Mouse (Mus musculus) heart, adult 2 months (tissue): Measurements from ENCODE around the gene Cited2.

Experiments used
- CTCF ChIP-seq: fragments of 200-600 bp; IDR thresholded peaks from 2 replicates; pipeline ENCODE4 v1.8.1; 2022; ENCODE audit warnings: antibody characterized with exemption, mild to moderate bottlenecking, moderate library complexity
- EP300 ChIP-seq: fragments of 200-500 bp; IDR thresholded peaks from 2 replicates; pipeline ENCODE4 v1.6.1; 2011; ENCODE audit warnings: low read depth, low read length, control low read depth; ENCODE audit not compliant: insufficient read depth
- POLR2A ChIP-seq: fragments of 200-500 bp; IDR thresholded peaks from 2 replicates; pipeline ENCODE4 v1.6.1; 2011; ENCODE audit warnings: mild to moderate bottlenecking, low read depth, low read length, control low read depth; ENCODE audit not compliant: insufficient read depth

DNA sequence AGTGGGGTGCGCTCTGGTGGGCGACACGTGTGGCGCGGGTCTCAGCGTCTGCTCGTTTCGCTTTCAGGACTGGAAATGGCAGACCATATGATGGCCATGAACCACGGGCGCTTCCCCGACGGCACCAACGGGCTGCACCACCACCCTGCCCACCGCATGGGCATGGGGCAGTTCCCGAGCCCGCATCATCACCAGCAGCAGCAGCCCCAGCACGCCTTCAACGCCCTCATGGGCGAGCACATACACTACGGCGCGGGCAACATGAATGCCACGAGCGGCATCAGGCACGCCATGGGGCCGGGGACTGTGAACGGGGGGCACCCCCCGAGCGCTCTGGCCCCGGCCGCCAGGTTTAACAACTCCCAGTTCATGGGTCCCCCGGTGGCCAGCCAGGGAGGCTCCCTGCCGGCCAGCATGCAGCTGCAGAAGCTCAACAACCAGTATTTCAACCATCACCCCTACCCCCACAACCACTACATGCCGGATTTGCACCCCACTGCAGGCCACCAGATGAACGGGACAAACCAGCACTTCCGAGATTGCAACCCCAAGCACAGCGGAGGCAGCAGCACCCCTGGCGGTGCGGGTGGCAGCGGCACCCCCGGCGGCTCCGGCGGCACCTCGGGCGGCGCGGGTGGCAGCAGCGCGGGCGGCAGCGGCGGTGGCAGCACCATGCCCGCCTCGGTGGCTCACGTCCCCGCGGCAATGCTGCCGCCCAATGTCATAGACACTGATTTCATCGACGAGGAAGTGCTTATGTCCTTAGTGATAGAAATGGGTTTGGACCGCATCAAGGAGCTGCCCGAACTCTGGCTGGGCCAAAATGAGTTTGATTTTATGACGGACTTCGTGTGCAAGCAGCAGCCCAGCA lies 1.1 kb downstream of the Cited2 start:
- TF ChIP-seq CTCF (peak; percentile 67), POLR2A (no peak), EP300 (0 out of 2 replicates have a peak, but pooled peaks have one; percentile 25)
